Mouse (Mus musculus): Measurements from ENCODE around the gene Arhgef28.

DNA sequence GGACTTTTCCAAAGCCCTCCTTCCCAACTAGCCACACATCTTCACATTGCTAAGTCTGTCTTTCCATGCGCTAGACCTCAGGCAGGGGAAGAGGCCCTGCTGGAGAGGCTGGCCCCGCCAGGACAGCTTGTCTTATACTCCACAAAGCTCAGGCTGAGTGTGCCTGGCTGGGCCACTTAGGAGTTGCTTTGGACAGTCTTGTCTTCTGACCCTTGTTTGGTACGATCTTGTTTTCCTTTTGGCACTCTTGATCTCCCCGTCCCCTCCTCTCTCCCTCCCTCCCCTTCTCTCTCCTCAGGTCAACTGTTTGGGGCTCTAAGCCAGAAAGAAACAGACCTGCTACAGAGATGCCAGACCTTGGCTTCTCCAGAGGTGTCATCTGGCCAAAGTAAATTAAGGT lies 110.3 kb downstream of the Arhgef28 start:
- TF ChIP-seq CTCF (IDR thresholded peaks at IDR 0.05; ENCODE audit: insufficient read depth, low read depth, low read length) (no peak), POLR2A (IDR thresholded peaks at IDR 0.05; ENCODE audit: insufficient read depth, low read depth, low read length) (no peak)
